Mouse (Mus musculus) embryo, embryonic 9.5 days (tissue): ENCODE results near the gene Zfp800.

Source experiments
- DNase-seq: peaks from one replicate; pipeline ENCODE4 v3.0.0-alpha.2; 2017; ENCODE audit errors: extremely low spot score

Gene Zfp800

DNA sequence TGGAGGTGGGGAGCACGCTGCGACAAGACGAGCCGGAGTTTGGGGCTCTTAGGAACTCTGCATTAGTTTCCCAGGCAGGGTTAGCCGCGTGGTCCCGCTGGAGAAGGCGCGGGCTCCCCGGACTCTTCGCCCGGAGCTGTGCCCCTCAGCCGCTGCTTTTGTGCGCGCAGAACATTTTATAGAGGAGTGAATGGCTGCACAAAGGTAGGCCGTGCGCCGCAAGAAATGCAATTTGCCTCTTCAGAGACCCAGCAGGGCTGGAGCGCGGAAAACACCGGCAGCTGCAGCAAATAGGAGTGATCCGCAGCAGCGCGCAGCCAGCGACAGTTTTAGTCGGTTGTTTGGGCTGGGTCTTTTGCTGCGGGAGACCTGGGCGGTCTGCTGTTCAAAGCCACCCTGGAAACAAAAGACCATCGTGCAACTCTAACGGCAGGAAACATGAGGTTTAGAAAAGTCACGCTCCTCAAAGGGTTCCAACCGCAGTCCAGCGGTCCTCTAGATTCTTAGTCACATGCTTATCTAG, at the start of gene Zfp800:
Zfp800 (minus strand) TSS at position 325 of the 523 bp plus-strand sequence.
- peak; percentile 70 for DNase-seq

DNA sequence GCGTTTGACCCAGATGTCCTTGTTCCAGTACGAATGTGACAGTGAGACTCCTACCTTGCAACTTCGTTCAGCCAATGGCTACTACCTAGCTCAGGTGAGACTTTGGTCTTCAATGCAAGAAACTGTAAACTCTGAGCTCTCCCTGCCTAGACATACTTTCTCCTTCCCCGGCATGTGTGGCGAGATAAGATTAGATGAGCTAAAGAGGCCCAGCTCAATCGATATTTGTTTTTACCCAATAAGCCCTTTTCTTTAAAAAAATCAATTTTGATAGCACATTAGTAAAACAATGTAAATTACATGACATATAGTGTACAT, 33.7 kb upstream of the Zfp800 start:
- no peak for DNase-seq

DNA sequence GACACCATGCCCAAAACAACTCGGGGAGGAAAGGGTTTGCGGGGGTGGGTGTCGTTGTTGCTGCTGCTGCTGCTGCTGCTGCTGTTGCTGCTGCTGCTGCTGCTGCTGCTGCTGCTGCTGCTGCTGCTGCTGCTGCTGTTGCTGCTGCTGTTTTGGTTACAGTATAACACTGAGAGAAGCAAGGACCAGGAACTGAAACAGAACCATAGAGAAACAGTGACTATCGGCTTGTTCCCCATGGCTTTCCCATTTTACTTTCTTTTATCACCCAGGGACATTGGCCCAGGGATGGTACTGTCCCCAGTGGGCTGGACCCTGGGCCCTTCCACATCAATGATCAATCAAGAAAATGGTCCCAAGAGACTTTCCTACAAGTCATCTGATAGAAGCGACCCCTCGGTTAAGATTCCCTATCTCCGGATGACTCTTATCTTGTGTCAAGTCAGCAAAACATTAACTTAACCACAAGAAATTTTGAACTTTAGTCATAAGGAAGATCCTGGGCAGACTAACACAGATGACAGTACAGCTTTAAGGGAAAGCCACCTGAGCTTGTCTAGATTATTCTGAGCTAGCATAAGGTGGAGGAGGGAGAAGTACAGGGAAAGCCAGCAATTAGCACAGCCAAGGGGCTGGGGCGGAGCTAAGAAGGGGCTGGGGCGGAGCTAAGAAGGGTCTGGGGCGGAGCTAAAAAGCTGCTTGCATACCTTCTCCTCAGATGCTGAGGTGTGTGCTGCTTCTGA, 33.2 kb upstream of the Zfp800 start:
- no peak for DNase-seq

DNA sequence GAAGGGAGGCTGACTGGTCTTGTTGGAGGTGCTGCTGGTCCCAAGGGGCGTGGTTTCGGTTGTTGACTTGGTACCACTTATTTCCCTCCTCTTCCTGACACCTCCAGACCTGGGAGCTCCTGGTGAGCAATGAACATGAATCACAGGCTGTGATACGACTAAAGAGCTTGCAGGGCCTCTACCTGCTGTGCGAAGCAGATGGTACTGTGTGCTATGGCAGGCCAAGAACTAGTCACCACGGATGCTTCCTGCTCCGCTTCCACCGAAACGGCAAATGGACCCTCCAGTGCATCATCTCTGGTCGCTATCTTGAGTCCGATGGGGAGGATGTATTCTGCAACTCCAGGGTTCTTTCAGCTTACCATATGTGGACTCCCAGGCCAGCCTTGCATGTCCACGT, 32.1 kb upstream of the Zfp800 start:
- no peak for DNase-seq

DNA sequence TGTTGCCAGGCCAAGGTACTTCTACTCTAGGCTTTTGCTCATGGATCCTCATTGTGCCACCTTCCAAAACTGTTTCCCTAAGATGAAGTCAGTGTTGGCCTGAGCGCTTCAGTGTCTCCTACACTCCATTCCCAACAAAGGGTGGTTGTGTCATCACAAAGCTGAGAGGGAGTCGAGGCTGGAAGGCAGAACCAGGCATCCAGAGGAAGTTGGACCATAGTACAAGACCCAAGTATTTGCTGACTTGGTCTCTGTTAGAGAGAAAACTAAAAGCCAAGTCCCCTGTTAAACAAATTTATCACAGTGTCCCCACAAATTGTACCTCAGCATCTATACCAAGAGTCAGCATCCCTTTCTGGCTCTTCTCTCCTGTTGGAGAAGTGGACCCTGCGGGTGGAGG, 30.5 kb upstream of the Zfp800 start, which contains the start of gene Gcc1:
Gcc1 (minus strand) TSS at position 101 of the 400 bp plus-strand sequence.
- DNase-seq = no peak

DNA sequence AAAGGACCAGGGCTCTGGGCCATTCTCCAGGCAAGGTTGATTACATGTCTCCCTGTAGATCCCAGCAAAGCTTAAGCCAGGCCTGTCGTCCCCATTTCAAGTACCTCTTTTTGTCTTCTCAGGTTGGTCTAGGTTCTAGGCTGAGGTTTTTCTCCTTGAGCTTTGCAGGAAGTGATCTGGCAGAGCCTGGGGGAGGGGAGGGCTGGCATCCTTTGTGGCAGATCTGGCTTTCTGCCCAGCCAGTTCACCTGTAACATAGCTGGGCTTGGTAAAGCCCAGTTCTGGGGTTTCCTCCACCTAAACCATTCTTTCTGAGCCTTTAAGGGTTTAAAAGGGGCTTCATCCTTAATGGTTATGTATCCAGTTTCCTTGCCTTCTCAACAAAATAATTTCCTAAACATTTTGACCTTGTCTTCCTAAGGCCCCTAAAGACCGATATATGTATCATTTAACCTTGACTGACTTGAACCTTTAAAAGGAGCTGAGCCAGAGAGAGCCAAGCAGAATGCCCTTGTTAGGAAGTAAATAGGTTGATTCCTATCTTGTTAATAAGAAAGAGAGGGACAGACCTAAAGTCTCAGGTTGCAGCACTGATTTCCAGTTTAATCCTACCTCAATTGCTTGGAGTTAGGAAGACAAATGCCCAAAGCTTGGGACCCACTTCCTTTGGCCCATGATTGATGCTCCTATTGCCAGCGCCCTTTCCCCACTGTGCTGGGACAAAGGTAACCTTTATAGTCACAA, 29.5 kb upstream of the Zfp800 start, which contains the start of gene Fscn3:
Fscn3 (plus strand) TSS at position 694 of the 744 bp plus-strand sequence.
- DNase-seq = no peak

DNA sequence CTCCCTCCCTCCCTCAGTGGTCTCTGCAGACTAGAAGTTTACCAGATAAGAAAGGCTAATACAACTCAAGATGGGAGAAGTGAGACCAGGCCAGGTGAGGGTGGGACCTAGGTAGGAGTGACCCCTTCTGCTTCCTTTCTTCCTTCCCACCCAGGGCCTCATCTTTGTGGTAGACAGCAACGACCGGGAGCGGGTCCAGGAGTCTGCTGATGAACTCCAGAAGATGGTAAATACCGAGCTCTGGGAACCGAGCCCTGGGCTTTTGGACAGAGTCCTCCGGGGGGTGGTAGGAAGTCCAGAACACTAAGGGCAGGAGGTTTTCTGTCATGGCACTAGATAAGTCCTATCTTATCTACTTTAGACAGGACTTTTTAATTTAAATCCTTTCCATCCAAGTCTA, 27.2 kb upstream of the Zfp800 start:
- DNase-seq = no peak

DNA sequence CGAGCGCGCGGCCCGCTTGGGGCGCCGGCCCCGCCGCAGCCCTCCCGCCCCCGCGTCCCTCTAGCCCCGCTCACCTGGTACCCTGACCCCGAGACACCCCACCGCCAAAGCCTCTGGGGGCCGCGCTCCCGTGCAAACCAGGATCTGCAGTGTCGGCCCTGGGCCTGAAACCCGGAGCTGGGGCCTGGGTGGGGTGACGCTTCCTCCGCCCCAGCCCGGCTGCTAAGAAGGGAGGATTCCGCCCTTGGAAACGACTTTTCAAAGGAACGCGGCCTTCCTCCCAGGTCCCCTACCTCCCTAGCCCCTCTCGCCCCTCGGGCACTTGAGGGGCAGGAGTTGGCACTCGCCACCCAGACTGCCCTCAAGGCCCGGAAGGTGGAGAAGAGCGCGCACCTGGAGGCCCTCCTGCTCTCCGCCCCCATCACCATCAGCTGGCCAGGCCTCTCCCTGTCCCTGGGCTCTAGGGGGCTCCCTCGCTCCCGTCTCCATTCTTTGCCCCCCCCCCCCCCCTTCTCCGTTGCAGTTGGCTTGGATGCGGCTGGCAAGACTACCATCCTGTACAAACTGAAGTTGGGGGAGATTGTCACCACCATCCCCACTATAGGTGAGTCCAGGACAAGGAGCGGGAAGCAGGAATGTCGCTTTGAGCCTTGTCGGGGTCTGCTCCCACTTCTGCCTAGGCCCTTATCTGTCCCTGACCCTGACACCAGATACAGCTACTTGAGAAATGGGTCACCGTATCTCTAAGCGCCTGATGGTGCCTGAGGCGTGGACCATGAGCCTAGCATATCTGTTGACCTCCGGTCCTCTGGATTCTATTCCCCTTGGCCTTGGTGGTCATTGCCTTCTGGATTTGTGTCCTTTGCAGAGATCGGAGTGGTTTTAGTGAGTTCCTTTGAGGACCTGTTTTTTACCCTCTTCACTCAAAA, 26.2 kb upstream of the Zfp800 start:
- DNase-seq = peak; percentile 61

DNA sequence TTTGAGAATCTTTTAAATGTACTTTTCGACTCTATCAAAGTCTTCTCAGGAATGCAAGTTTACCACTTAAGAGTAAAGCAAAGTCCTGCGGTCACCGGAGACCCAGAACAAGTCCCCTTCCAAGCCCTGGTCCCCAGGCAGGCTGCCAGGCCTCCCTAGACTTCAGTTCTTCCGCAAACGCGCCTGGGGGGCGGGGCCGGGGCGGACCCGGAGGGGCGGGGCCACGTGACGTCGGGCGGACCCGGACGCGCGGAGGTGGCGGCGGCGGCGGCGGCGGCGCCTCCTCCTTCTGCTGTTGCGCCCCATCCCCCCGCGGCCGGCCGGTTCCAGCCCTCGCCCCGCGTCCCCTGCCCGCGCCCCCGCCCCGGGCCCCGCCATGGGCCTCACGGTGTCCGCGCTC, 25.5 kb upstream of the Zfp800 start, which contains the start of gene Arf5:
Arf5 (plus strand) TSS at position 248 of the 400 bp plus-strand sequence.
- DNase-seq = peak; percentile 93

DNA sequence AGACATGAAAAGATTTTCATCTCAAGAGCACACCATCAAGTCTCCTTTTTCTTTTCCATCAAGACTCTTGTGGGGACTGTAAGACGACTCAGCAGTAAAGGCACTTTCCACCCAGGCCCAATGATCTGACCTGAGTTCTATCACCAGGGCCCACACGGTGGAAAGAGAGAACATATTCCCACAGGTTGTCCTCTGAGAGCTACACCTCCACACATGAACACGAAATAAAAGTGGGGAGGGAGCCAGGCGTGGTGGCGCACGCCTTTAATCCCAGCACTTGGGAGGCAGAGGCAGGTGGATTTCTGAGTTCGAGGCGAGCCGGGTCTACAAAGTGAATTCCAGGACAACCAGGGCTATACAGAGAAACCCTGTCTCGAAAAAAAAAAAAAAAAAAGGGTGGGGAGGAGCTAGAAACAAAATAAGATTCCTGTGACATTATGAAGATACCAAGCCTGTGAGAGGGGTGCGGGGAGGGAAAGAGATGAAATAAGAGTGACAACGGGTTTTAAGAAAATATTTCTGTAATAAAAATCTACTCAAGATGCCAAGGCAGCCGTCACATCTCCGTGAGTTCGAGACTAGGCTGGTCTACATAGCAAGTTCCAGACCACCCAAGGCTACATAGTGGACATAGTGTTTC, 25.0 kb upstream of the Zfp800 start:
- DNase-seq = no peak

DNA sequence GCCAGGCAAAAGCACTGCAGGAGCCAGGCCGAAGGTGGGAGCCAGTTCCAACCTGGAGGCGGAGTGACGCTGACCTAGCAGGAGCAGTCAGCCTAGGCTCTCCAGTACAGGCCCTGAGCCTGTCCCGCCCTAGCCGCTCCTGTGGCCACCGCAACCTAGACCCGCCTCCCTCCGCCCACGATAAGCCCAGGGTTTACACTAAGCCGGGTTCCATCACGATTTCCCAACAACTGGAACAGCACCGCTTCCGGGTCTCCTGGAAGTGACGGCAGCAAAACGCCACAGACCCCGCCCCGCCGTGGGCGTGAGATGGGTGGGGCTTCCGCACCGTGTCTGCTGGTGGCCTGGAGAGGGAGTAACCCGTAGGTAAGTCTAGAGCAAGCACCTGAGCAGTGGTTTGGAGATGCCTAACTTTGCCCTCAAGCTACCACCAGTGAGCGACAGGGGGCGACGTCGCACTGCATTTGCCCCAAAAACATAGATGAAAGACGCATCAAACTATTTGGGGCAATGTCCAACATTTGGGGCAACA, 23.7 kb upstream of the Zfp800 start:
- peak; percentile 95 for DNase-seq

DNA sequence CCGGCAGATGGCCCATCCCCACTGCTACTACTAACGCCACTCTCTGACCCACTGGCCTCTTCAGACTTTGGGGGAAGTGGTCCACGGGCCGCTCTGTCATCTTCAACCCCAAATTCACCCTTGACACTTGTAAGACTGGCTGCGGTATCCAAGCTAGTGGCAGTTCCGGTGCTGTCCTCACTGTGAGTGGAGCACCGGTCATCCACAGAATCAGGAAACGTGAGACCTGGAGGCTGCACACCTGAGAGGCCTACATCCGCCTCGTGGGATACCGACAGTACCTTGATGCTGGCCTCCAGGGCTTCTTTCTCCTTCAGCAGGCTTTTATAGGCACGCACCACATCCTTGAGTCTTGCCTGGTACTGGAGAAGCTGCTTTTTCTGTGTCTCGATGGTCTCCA, 23.1 kb upstream of the Zfp800 start:
- no peak for DNase-seq

DNA sequence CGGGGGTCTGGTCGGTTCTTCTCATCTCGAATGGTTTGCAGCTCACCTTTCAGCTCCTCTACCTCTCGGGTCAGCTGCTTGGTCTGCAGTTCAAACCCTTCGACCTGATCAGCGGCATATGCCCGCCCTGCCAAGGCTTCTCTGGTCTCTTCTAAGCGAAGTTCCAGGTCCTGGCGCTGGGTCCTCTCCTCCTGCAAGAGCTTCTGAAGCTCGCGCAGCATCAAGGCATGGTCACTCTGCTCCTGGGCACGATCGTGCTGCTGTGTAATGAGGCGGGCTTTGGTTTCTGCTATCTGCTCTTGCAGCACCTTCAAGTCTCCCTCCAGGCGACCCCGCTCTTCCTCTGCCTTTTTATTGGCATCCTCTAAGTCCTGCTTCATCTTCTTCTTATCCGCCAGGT, 22.6 kb upstream of the Zfp800 start:
- no peak for DNase-seq

DNA sequence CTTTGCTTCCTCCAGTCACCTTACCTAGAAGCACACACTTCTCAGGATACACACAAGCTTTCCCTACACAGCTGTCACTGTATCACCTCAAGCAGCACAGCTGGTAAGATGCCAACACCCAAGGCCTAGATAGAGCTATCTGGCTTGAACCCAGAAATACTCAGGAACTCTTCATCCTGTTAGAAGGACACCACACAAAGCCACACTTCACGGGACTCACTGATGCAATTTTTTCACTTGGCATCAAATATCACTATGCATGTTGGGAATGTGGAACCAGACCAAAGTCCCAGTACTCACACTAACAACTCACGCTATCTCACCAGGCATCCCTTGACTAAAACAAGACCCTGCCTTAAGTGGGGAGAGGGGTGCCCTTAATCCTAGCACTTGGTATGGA, 21.9 kb upstream of the Zfp800 start:
- no peak for DNase-seq

DNA sequence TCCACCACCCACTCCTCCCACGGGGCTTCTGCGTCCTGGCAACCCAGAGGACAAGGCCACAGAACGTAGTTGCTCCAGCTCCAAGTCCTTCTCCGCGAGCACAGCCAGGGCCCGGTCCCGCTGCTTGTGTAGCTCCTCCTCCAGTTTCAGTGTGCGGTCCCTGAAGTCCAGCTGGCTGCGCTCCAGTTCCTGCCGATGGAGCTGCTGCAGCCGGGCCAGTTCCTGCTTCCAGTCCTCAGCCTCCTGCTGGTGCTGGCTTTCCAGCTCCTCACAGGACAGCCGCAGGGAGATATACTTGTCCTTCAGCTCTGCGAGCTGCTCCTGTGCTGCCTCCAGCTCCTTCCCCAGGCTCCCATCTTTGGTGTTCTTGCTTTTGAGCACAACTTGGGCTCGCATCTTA, 20.6 kb upstream of the Zfp800 start:
- no peak for DNase-seq

DNA sequence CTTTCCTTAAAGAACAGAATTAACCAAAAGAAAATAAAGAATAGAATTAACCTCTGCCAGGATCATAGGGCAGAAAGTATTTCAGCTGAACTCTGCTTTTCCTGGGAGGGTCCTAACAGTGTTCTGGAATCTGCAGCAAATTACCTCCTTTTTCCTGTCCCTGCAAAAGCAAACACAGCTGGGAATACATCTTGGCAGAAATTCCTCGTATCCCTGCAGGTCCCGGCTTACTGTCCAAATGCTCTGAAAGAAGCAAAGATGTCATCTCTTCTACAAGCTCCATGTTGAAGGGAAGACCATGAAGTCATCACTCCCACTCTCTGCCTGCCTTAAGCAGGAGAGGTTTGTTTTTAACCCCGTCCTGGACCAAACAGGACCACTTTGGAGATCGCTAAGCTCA, 19.2 kb upstream of the Zfp800 start:
- DNase-seq = no peak

DNA sequence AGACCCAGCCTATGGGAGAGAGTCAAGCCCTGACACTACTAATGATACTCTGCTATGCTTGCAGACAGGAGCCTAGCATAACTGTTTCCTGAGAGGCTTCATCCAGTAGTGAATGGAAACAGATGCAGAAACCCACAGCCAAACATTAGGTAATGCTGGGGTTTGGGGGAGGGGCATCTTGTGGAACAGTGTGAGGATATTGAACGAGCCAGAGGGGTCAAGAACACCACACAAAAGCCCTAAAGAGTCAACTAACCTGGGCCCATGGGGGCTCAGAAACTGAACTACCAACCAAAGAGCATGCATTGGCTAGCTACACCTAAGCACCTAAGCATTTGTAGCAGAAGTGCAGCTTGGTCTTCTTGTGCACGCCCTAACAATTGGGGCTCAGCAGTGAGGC, 13.4 kb upstream of the Zfp800 start:
- no peak for DNase-seq

DNA sequence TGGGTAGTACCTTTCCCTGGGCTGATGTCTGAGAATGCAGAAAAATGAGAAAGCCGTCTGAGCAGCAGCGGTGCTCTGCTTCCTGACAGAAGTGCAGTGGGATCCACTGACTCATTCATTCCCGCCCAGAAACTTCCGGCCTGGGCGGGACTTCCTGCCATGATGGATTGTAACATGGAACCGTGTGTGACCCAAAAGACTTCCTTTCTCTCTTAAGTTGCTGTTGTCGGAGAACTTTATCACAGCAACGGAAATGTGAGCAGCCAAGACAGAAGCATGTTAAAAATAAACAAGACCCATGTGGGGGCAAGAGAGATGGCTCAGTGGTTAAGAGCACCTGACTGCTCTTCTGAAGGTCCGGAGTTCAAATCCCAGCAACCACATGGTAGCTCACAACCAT, 12.2 kb upstream of the Zfp800 start:
- no peak for DNase-seq

DNA sequence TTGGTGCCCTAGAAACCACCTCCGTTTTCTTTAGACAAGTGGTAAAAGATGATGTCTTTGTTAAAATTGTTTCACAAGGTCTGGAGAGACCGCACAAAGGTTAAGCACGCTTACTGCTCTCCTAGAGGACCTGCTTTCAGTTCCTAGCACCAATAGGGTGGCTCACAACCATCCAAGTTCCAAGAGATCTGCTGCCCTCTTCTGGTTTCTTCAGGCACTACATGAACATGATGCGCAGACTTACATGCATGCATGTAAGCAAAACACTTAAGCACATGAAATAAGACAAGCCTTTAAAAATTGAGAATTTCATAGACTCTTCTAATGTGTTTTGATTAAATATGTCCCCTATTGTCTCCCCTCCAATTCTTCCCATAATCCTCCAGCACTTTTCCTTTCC, 2.0 kb upstream of the Zfp800 start:
- DNase-seq = no peak

DNA sequence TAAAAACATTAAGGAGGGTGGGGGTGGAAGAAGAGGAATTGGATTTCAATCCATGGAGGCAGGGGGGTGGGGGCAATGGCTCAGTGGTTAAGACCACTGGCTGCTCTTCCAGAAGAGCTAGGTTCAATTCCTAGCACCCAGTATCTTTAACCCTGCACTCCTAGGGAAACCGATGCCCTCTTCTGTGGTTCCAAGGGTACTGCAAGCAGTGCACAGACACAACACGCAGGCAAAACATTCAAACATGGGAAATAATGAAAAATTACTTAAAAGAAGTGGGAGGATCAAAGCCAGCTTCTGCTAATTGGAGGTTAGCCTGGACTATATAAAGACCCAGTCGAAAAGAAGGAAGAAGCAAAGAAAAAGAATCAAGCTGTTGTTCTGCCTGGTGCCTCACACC, 921 bp upstream of the Zfp800 start:
- DNase-seq = no peak

DNA sequence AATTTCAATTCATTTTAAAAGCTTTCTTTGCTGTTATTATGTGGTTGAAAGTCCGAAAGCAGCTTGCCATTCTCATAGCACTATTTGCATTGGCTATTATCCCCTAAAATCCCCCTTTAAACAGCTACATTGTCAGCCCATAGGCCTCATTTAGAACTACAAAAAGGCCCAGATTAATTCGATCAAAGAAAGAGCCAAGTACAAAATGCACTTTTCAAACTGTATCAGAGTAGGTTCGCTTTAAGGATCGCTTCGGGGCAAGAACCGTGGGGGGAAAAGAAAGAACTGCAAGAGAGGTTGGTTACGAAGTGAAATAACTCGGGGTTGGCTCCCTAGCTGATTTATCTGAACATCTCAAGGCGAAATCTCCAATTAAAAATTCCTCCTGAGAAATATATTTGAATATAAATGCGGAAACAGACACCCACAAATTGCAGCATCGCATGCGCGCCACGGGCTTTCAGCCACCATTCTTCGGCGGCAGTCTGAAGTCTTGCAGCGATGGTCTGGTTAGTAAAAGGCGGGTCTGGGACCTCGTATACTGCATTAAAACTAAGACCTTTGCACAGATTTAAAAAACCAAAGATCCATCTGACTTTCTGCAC, 850 bp downstream of the Zfp800 start:
- peak; percentile 61 for DNase-seq
